Mouse (Mus musculus): Measurements from ENCODE around the gene H13. TPM values are rescaled to one million over a fixed set of nuclear protein-coding genes. Genes with fewer than 3 reads are reported as not detected.

H13 gene
- polyA plus RNA-seq, 1 experiment: 80.5 TPM

GRCm38 (mm10) chr2:152693735-152694134, 24.5 kb downstream of the H13 start:
- 87% methylated on average over 13 of the region's 13 CpGs for WGBS
- Histone ChIP-seq H3K27ac (ENCODE audit: insufficient read depth, low read length) (peak overlapping the region; percentile 17; the same call in 1 of the 2 replicates), H3K27me3 (ENCODE audit: control insufficient read depth, insufficient read depth, low read length) (no peaks in the 10 kb centered on the region), H3K4me3 (replicated peaks; ENCODE audit: insufficient read depth, low read depth, low read length) (peak overlapping the region; percentile 40), H3K4me1 (ENCODE audit: control insufficient read depth, insufficient read depth, low read length) (peaks cover 8% of the 10 kb centered on the region; the same call in 1 of the 2 replicates)
- DNase-seq: no peak
- TF ChIP-seq CTCF (IDR thresholded peaks at IDR 0.05; ENCODE audit: borderline replicate concordance, insufficient read depth, low read depth, low read length): no peak
- TF ChIP-seq POLR2A (IDR thresholded peaks at IDR 0.05; ENCODE audit: borderline replicate concordance, insufficient read depth, low read length): no peak

- WGBS: 59% methylated on average over 7 of the region's 7 CpGs
- H3K4me3 ChIP-seq (replicated peaks; ENCODE audit: insufficient read depth, low read depth, low read length): no peak overlapping the region
Observed at GRCm38 (mm10) chr2:152694708-152695107, 25.4 kb downstream of the H13 start.

GRCm38 (mm10) chr2:152696016-152696415, 26.8 kb downstream of the H13 start:
- Histone ChIP-seq H3K27me3 (ENCODE audit: control insufficient read depth, insufficient read depth, low read length) (no peaks in the 10 kb centered on the region), H3K4me1 (ENCODE audit: control insufficient read depth, insufficient read depth, low read length) (peaks cover 28% of the 10 kb centered on the region), H3K27ac (ENCODE audit: insufficient read depth, low read length) (no peak overlapping the region), H3K4me3 (replicated peaks; ENCODE audit: insufficient read depth, low read depth, low read length) (no peak overlapping the region)
- 71% methylated on average over 10 of the region's 10 CpGs for WGBS
- DNase-seq: no peak
- TF ChIP-seq CTCF (IDR thresholded peaks at IDR 0.05; ENCODE audit: borderline replicate concordance, insufficient read depth, low read depth, low read length) (no peak), POLR2A (IDR thresholded peaks at IDR 0.05; ENCODE audit: borderline replicate concordance, insufficient read depth, low read length) (no peak)

More at GRCm38 (mm10) chr2:152694708-152695107, 25.4 kb downstream of the H13 start:
- no peak for DNase-seq
- Histone ChIP-seq H3K27ac (ENCODE audit: insufficient read depth, low read length) (no peak overlapping the region), H3K4me1 (ENCODE audit: control insufficient read depth, insufficient read depth, low read length) (peaks cover 15% of the 10 kb centered on the region), H3K27me3 (ENCODE audit: control insufficient read depth, insufficient read depth, low read length) (no peaks in the 10 kb centered on the region)
- TF ChIP-seq CTCF (IDR thresholded peaks at IDR 0.05; ENCODE audit: borderline replicate concordance, insufficient read depth, low read depth, low read length) (no peak), POLR2A (IDR thresholded peaks at IDR 0.05; ENCODE audit: borderline replicate concordance, insufficient read depth, low read length) (no peak)

GRCm38 (mm10) chr2:152696476-152697164, 27.4 kb downstream of the H13 start:
- Histone ChIP-seq H3K27me3 (ENCODE audit: control insufficient read depth, insufficient read depth, low read length) (no peaks in the 10 kb centered on the region), H3K27ac (ENCODE audit: insufficient read depth, low read length) (peak overlapping the region; percentile 90), H3K4me3 (replicated peaks; ENCODE audit: insufficient read depth, low read depth, low read length) (peak overlapping the region; percentile 0), H3K4me1 (ENCODE audit: control insufficient read depth, insufficient read depth, low read length) (peaks cover 29% of the 10 kb centered on the region)
- TF ChIP-seq POLR2A (IDR thresholded peaks at IDR 0.05; ENCODE audit: borderline replicate concordance, insufficient read depth, low read length) (no peak), CTCF (IDR thresholded peaks at IDR 0.05; ENCODE audit: borderline replicate concordance, insufficient read depth, low read depth, low read length) (peak; percentile 96)
- WGBS: 37% methylated on average over 20 of the region's 20 CpGs
- peak; percentile 90 to 96 for DNase-seq

- DNase-seq: peak; percentile 55 to 56
- H3K4me3 ChIP-seq (replicated peaks; ENCODE audit: insufficient read depth, low read depth, low read length): no peak overlapping the region
- H3K27me3 ChIP-seq (ENCODE audit: control insufficient read depth, insufficient read depth, low read length): no peaks in the 10 kb centered on the region
- peak overlapping the region; percentile 61; the same call in 1 of the 2 replicates for H3K27ac ChIP-seq (ENCODE audit: insufficient read depth, low read length)
- WGBS: 33% methylated on average over 10 of the region's 10 CpGs
- TF ChIP-seq CTCF (IDR thresholded peaks at IDR 0.05; ENCODE audit: borderline replicate concordance, insufficient read depth, low read depth, low read length) (no peak), POLR2A (IDR thresholded peaks at IDR 0.05; ENCODE audit: borderline replicate concordance, insufficient read depth, low read length) (no peak)
- H3K4me1 ChIP-seq (ENCODE audit: control insufficient read depth, insufficient read depth, low read length): peaks cover 50% of the 10 kb centered on the region
Observed at GRCm38 (mm10) chr2:152700138-152700537, 30.9 kb downstream of the H13 start.

- H3K27me3 ChIP-seq (ENCODE audit: control insufficient read depth, insufficient read depth, low read length): no peaks in the 10 kb centered on the region
- no peak overlapping the region for H3K4me3 ChIP-seq (replicated peaks; ENCODE audit: insufficient read depth, low read depth, low read length)
- peak overlapping the region; percentile 6; the same call in 1 of the 2 replicates for H3K27ac ChIP-seq (ENCODE audit: insufficient read depth, low read length)
- WGBS: 25% methylated on average over 8 of the region's 8 CpGs
- H3K4me1 ChIP-seq (ENCODE audit: control insufficient read depth, insufficient read depth, low read length): peaks cover 56% of the 10 kb centered on the region
- TF ChIP-seq CTCF (IDR thresholded peaks at IDR 0.05; ENCODE audit: borderline replicate concordance, insufficient read depth, low read depth, low read length) (no peak), POLR2A (IDR thresholded peaks at IDR 0.05; ENCODE audit: borderline replicate concordance, insufficient read depth, low read length) (no peak)
- peak; percentile 64 to 77 for DNase-seq
Observed at GRCm38 (mm10) chr2:152700725-152701124, 31.5 kb downstream of the H13 start.

- peak; percentile 65 to 68 for DNase-seq
- no peak for TF ChIP-seq CTCF (IDR thresholded peaks at IDR 0.05; ENCODE audit: borderline replicate concordance, insufficient read depth, low read depth, low read length)
- TF ChIP-seq POLR2A (IDR thresholded peaks at IDR 0.05; ENCODE audit: borderline replicate concordance, insufficient read depth, low read length): no peak
- WGBS: 14% methylated on average over 21 of the region's 21 CpGs
- Histone ChIP-seq H3K27ac (ENCODE audit: insufficient read depth, low read length) (peak overlapping the region; percentile 65), H3K27me3 (ENCODE audit: control insufficient read depth, insufficient read depth, low read length) (no peaks in the 10 kb centered on the region), H3K4me1 (ENCODE audit: control insufficient read depth, insufficient read depth, low read length) (peaks cover 68% of the 10 kb centered on the region), H3K4me3 (replicated peaks; ENCODE audit: insufficient read depth, low read depth, low read length) (no peak overlapping the region)
Observed at GRCm38 (mm10) chr2:152703596-152704255, 34.5 kb downstream of the H13 start.

All from cerebellum, adult 2 months (tissue).